Mouse (Mus musculus): ENCODE measurements around the gene G6pc3. TPM values are rescaled to one million over a fixed set of nuclear protein-coding genes. Genes with fewer than 3 reads are reported as not detected.

G6pc3 gene
- total RNA-seq (2023) = 10 to 100 TPM; 44.4 to 48.9 TPM

GRCm38 (mm10) chr11:102189461-102190436, at the start of gene G6pc3:
Gene G6pc3 (plus strand): TSS chr11:102189620.

GRCm38 (mm10) chr11:102145471-102146001, 43.9 kb upstream of the G6pc3 start, which contains the start of gene Nags:
Gene Nags (plus strand): TSS chr11:102145513.

DNA sequence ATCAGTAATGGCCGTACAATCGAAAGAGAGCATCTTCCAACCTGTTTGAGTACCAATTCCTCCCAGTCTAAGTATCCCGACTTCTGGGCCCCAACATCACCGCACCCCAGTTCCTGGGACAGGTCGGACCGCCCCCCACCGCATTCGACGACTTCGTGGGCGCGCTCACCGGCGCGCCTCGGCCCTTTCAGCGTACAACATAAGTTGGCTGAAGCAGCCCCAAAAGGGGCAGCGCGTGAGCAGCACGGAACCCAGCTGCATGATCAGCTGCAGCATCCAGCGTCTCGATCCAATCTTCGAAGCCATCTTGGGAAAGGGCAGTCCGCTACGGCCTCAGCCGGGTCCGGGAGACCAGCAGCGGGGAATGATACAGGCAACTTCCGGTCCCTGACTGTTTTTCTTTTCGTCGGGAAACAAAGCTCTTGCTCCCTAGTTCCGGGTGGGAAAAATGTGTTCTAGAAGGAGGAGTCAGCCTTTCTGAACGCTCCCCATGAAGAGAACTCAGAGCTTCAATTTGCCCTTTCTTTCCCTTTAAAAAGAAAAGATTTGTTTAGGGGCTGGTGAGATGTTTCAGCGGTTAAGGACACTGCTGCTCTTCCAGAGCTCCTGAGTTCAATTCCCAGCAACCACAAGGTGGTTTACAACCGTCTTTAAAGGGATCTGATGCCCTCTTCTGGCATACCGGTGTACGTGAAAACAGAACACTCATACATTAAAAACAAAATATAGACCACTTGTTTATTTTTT, 33.2 kb upstream of the G6pc3 start, which contains the start of gene Tmem101:
Gene Tmem101 (minus strand): TSS at position 366 of the 747 bp plus-strand sequence.

GRCm38 (mm10) chr11:102184646-102185495, 4.5 kb upstream of the G6pc3 start, which contains the start of gene Lsm12:
Gene Lsm12 (minus strand): TSS chr11:102185296.

DNA sequence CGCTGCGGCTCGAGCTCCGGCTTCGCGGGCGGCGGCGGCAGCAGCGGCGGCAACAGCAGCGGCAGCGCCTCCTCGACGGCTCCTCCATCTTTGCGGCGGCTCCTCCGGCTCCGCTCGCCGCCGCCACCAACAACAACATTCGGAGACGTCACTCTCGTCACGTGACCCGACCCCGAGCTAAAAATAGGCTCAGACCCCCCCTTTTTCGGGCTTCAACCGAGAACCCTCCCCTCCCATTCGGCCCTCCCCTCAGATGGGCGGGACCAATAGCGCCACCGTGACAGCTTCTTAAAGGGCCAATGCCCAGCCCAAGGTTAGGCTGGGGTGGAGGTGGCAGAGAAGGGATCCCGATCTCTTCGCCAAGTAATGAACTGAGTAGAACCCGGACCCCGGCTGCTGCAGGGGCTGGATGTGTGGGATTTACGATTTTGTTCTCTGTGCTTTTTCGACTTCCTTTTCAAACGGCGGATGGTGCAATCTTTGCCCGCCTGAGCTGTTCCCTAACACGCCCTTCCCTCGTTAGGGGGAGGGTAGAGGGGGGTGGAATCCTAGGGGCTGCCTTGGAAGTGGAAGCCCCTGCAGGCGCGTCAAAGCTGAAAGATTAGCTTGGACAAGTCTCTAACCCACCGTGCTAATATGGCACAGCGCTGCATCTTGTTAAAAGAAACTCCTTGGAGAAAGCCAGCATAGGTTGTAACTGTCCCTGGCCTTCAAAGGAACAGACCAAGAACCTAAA, 40.8 kb downstream of the G6pc3 start, which contains the start of gene Hdac5:
Gene Hdac5 (minus strand): TSS at position 161 of the 736 bp plus-strand sequence.

Other genes with a start within 250 kb of the G6pc3 start
- gene Sost, start 222.6 kb upstream of the G6pc3 start, total RNA-seq (2023) = not detected
- gene Cfap97d1, start 205.3 kb upstream of the G6pc3 start, total RNA-seq (2023) = not detected
- gene Dusp3, start 202.6 kb upstream of the G6pc3 start, total RNA-seq (2023) = 10 to 100 TPM; 14.7 to 27.4 TPM
- not detected for gene Mpp3, start 161.2 kb upstream of the G6pc3 start, total RNA-seq (2023)
- not detected for gene Cd300lg, start 148.1 kb upstream of the G6pc3 start, total RNA-seq (2023)
- not detected for gene Mpp2, start 101.1 kb upstream of the G6pc3 start, total RNA-seq (2023)
- not detected for gene Ppy, start 88.3 kb upstream of the G6pc3 start, total RNA-seq (2023)
- gene Pyy, start 81.8 kb upstream of the G6pc3 start, total RNA-seq (2023) = not detected
- not detected for gene Nags, start 44.1 kb upstream of the G6pc3 start, total RNA-seq (2023)
- 10 to 100 TPM in 1 of 2 experiments, 1 to 10 TPM in 1; 8.4 to 17.1 TPM for gene Tmem101, start 33.2 kb upstream of the G6pc3 start, total RNA-seq (2023)
- 10 to 100 TPM; 53.8 to 57.7 TPM for gene Lsm12, start 4.3 kb upstream of the G6pc3 start, total RNA-seq (2023)
- 100 to 1,000 TPM; 117 to 132 TPM for gene Hdac5, start 40.5 kb downstream of the G6pc3 start, total RNA-seq (2023)
- gene BC030867, start 59.3 kb downstream of the G6pc3 start, total RNA-seq (2023) = under 1 TPM; 0.71 to 0.96 TPM
- not detected for gene Asb16, start 79.1 kb downstream of the G6pc3 start, total RNA-seq (2023)
- gene Tmub2, start 95.3 kb downstream of the G6pc3 start, total RNA-seq (2023) = 10 to 100 TPM; 43.7 to 45.4 TPM
- gene Atxn7l3, start 107.0 kb downstream of the G6pc3 start, total RNA-seq (2023) = 10 to 100 TPM; 72.1 to 73.0 TPM
- gene Ubtf, start 130.1 kb downstream of the G6pc3 start, total RNA-seq (2023) = 100 to 1,000 TPM; 172 to 178 TPM
- under 1 TPM in 1 of 2 experiments, not detected in 1; 0.70 TPM for gene Slc4a1, start 176.6 kb downstream of the G6pc3 start, total RNA-seq (2023)
- gene Rundc3a, start 203.8 kb downstream of the G6pc3 start, total RNA-seq (2023) = 1 to 10 TPM in 1 of 2 experiments, under 1 TPM in 1; 0.56 to 2.4 TPM
- 10 to 100 TPM; 41.6 to 41.8 TPM for gene Slc25a39, start 218.3 kb downstream of the G6pc3 start, total RNA-seq (2023)
- 10 to 100 TPM; 62.2 to 72.9 TPM for gene Grn, start 240.7 kb downstream of the G6pc3 start, total RNA-seq (2023)